Mouse (Mus musculus): Measurements from ENCODE around the gene Garnl3.
"Not testable (repeated sequence)": the region's sequence is repeated elsewhere in the genome, so short reads cannot be mapped to it uniquely, and the experiment has no call there.

Gene Garnl3

GRCm38 (mm10) chr2:33154751-33155372 is 23.4 kb upstream of the Garnl3 start:
- DNase-seq = peak; percentile 86 to 90

GRCm38 (mm10) chr2:33146994-33147393 is 15.5 kb upstream of the Garnl3 start:
- DNase-seq = no peak

- DNase-seq = peak; percentile 38 to 63
Measured at GRCm38 (mm10) chr2:33143292-33143691, 11.8 kb upstream of the Garnl3 start.

GRCm38 (mm10) chr2:33138491-33138890 is 7.0 kb upstream of the Garnl3 start:
- no peak for DNase-seq

- DNase-seq = no peak
Measured at GRCm38 (mm10) chr2:33137731-33138130, 6.3 kb upstream of the Garnl3 start.

GRCm38 (mm10) chr2:33137244-33137643 is 5.8 kb upstream of the Garnl3 start:
- DNase-seq = peak; percentile 84

GRCm38 (mm10) chr2:33136366-33136765 is 4.9 kb upstream of the Garnl3 start:
- DNase-seq = no peak

- DNase-seq = no peak
Measured at GRCm38 (mm10) chr2:33134766-33135490, 3.5 kb upstream of the Garnl3 start.

- no peak for DNase-seq
Measured at GRCm38 (mm10) chr2:33132306-33132705, 852 bp upstream of the Garnl3 start.

GRCm38 (mm10) chr2:33130526-33131483 is 649 bp downstream of the Garnl3 start:
- DNase-seq = peak; percentile 97 to 99

GRCm38 (mm10) chr2:33130141-33130525 is 1.3 kb downstream of the Garnl3 start:
- peak in 1 of 2 experiments; percentile 86 for DNase-seq

- DNase-seq = peak in 1 of 2 experiments; percentile 69
Measured at GRCm38 (mm10) chr2:33129696-33130095, 1.8 kb downstream of the Garnl3 start.

GRCm38 (mm10) chr2:33129005-33129404 is 2.4 kb downstream of the Garnl3 start:
- peak in 1 of 2 experiments; percentile 23 for DNase-seq

GRCm38 (mm10) chr2:33127271-33127670 is 4.2 kb downstream of the Garnl3 start:
- DNase-seq = no peak

GRCm38 (mm10) chr2:33122856-33123255 is 8.6 kb downstream of the Garnl3 start:
- no peak for DNase-seq

- DNase-seq = peak; percentile 82 to 84
Measured at GRCm38 (mm10) chr2:33100536-33100935, 30.9 kb downstream of the Garnl3 start.

- not testable (repeated sequence) for DNase-seq
Measured at GRCm38 (mm10) chr2:33097326-33097725, 34.1 kb downstream of the Garnl3 start.

- DNase-seq = no peak
Measured at GRCm38 (mm10) chr2:33095221-33095671, 36.2 kb downstream of the Garnl3 start.

GRCm38 (mm10) chr2:33090620-33091520 is 40.6 kb downstream of the Garnl3 start:
- peak; percentile 32 to 48 for DNase-seq

- not testable (repeated sequence) for DNase-seq
Measured at GRCm38 (mm10) chr2:33090033-33090400, 41.4 kb downstream of the Garnl3 start.

GRCm38 (mm10) chr2:33089356-33090032 is 42.0 kb downstream of the Garnl3 start:
- DNase-seq = peak; percentile 72 to 77

Data from cerebellum, postnatal 25 days (tissue).